Mouse (Mus musculus): ENCODE results near the gene Gm20388. TPM values are rescaled to one million over a fixed set of nuclear protein-coding genes. Genes with fewer than 3 reads are reported as not detected.

The Gm20388 gene
- polyA plus RNA-seq, 1 experiment from 2014 or later = not detected

DNA sequence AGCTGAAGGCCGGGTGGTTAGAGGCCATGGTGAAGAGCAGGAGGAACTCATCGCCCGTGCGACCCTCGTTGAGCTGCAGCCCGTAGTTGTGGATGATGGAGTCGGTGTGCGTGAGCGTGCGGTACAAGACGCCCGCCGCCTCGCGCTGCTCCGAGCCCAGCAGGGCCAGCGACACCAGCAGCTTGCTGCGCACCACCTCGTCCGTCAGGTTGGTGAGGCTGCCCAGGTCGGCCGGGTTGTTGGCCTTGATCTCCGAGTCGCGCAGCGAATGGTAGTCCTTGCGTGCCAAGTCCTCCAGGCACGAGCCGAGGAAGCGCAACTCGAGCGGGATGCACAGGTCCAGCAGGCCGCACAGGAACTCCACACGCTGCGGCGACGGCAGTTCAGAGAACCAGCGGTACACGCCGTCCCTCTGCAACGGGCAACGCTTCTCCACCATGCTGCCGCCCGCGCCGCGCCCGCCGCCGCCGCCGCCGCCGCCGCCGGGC lies 1741.3 kb downstream of the Gm20388 start:
- 0 out of 2 replicates have a peak overlapping the region, but pooled peaks have one; percentile 9 for H3K27ac ChIP-seq (ENCODE audit: low read depth, low read length)
- H3K4me2 ChIP-seq = peak overlapping the region; percentile 99
- no peaks in the 10 kb centered on the region for H3K36me3 ChIP-seq (ENCODE audit: control insufficient read depth, insufficient read depth, low read length)
- no peaks in the 10 kb centered on the region for H3K27me3 ChIP-seq (ENCODE audit: control insufficient read depth, insufficient read depth, low read length)
- H3K4me3 ChIP-seq (ENCODE audit: low read depth, low read length) = peak overlapping the region; percentile 90
- no peak for ATAC-seq (ENCODE audit: low FRiP score)
- peak; percentile 95 for DNase-seq (ENCODE audit: low spot score, missing footprints)
- no peaks in the 10 kb centered on the region for H3K9me3 ChIP-seq (ENCODE audit: control insufficient read depth, low read length)
- peak overlapping the region; percentile 84 for H3K9ac ChIP-seq (ENCODE audit: low read length)
- WGBS = under 1% methylated on average over 50 of the region's 56 CpGs
- H3K4me1 ChIP-seq (ENCODE audit: control insufficient read depth, insufficient read depth, low read length) = peaks cover 41% of the 10 kb centered on the region

GRCm38 (mm10) chr8:121652774-121653323 lies 1742.2 kb downstream of the Gm20388 start, which contains the start of gene Zcchc14:
Zcchc14 (minus strand) TSS chr8:121652901.
- peak within 1 kb of the TSS; percentile 90 for H3K4me3 ChIP-seq (ENCODE audit: low read depth, low read length)
- H3K27me3 ChIP-seq (ENCODE audit: control insufficient read depth, insufficient read depth, low read length) = no peaks in the 10 kb centered on the region
- ATAC-seq (ENCODE audit: low FRiP score) (peak; percentile 98), DNase-seq (ENCODE audit: low spot score, missing footprints) (peak; percentile 99)
- peaks cover 37% of the 10 kb centered on the region for H3K4me1 ChIP-seq (ENCODE audit: control insufficient read depth, insufficient read depth, low read length)
- H3K36me3 ChIP-seq (ENCODE audit: control insufficient read depth, insufficient read depth, low read length) = no peaks in the 10 kb centered on the region
- no peaks in the 10 kb centered on the region for H3K9me3 ChIP-seq (ENCODE audit: control insufficient read depth, low read length)
- H3K9ac ChIP-seq (ENCODE audit: low read length) = peak within 1 kb of the TSS; percentile 87
- WGBS = 0% methylated on average over 64 of the region's 67 CpGs
- peak within 1 kb of the TSS; percentile 92 for H3K27ac ChIP-seq (ENCODE audit: low read depth, low read length)
- peak within 1 kb of the TSS; percentile 99 for H3K4me2 ChIP-seq

DNA sequence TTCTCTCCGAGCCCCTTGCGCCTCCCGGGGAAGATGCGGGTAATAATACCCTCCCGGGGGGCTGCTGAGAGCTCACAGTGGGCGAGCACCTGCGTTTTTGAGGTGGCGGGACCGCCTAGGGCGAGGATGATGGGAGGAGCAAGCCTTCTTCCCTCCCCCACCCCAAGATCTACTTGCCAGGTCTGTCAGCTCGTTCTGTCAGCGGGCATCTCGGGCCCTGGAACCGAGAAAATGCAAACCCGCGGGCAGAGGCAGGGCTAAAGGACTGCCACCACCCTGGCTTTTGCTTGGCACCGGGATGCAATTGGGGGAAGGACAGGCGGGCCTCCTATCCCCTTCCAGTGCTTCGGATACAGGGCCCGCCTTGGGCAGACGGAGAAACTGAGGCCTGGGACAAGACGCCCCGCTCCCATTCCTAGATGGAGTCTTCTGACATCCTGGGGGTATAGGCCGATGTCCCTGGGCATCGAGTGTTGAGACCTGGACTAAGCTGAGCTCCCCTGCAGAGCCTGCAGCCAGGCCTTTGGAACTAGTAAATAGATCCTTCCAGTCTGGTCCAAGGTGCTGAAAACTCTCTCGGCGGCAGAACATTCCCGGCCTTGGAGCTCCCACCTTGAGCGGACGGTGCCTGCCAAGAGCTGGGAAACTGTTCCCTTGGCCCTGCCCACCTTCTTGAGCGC lies 1742.8 kb downstream of the Gm20388 start:
- DNase-seq (ENCODE audit: low spot score, missing footprints) = no peak
- Histone ChIP-seq H3K27me3 (ENCODE audit: control insufficient read depth, insufficient read depth, low read length) (no peaks in the 10 kb centered on the region), H3K36me3 (ENCODE audit: control insufficient read depth, insufficient read depth, low read length) (no peaks in the 10 kb centered on the region), H3K4me2 (peak overlapping the region; percentile 84), H3K9ac (ENCODE audit: low read length) (peak overlapping the region; percentile 74), H3K9me3 (ENCODE audit: control insufficient read depth, low read length) (no peaks in the 10 kb centered on the region), H3K27ac (ENCODE audit: low read depth, low read length) (peak overlapping the region; percentile 92), H3K4me3 (ENCODE audit: low read depth, low read length) (peak overlapping the region; percentile 46), H3K4me1 (ENCODE audit: control insufficient read depth, insufficient read depth, low read length) (peaks cover 35% of the 10 kb centered on the region)
- 2% methylated on average over 31 of the region's 31 CpGs for WGBS
- no peak for ATAC-seq (ENCODE audit: low FRiP score)

GRCm38 (mm10) chr8:121654131-121654530 lies 1743.5 kb downstream of the Gm20388 start:
- Histone ChIP-seq H3K27me3 (ENCODE audit: control insufficient read depth, insufficient read depth, low read length) (no peaks in the 10 kb centered on the region), H3K4me1 (ENCODE audit: control insufficient read depth, insufficient read depth, low read length) (peaks cover 33% of the 10 kb centered on the region), H3K9me3 (ENCODE audit: control insufficient read depth, low read length) (no peaks in the 10 kb centered on the region), H3K4me3 (ENCODE audit: low read depth, low read length) (peak overlapping the region; percentile 46), H3K27ac (ENCODE audit: low read depth, low read length) (no peak overlapping the region), H3K36me3 (ENCODE audit: control insufficient read depth, insufficient read depth, low read length) (no peaks in the 10 kb centered on the region), H3K4me2 (peak overlapping the region; percentile 84), H3K9ac (ENCODE audit: low read length) (peak overlapping the region; percentile 74)
- 78% methylated on average over 4 of the region's 4 CpGs for WGBS
- ATAC-seq (ENCODE audit: low FRiP score) (no peak), DNase-seq (ENCODE audit: low spot score, missing footprints) (no peak)

- Histone ChIP-seq H3K4me1 (ENCODE audit: control insufficient read depth, insufficient read depth, low read length) (peaks cover 25% of the 10 kb centered on the region), H3K36me3 (ENCODE audit: control insufficient read depth, insufficient read depth, low read length) (no peaks in the 10 kb centered on the region), H3K9ac (ENCODE audit: low read length) (no peak overlapping the region), H3K9me3 (ENCODE audit: control insufficient read depth, low read length) (no peaks in the 10 kb centered on the region), H3K4me2 (no peak overlapping the region), H3K4me3 (ENCODE audit: low read depth, low read length) (no peak overlapping the region), H3K27ac (ENCODE audit: low read depth, low read length) (no peak overlapping the region), H3K27me3 (ENCODE audit: control insufficient read depth, insufficient read depth, low read length) (no peaks in the 10 kb centered on the region)
- 76% methylated on average over 14 of the region's 14 CpGs for WGBS
- no peak for DNase-seq (ENCODE audit: low spot score, missing footprints)
- ATAC-seq (ENCODE audit: low FRiP score) = no peak
Measured at GRCm38 (mm10) chr8:121654966-121655494, 1744.4 kb downstream of the Gm20388 start.

- Histone ChIP-seq H3K36me3 (ENCODE audit: control insufficient read depth, insufficient read depth, low read length) (no peaks in the 10 kb centered on the region), H3K27me3 (ENCODE audit: control insufficient read depth, insufficient read depth, low read length) (no peaks in the 10 kb centered on the region), H3K9ac (ENCODE audit: low read length) (no peak overlapping the region), H3K4me2 (no peak overlapping the region), H3K9me3 (ENCODE audit: control insufficient read depth, low read length) (no peaks in the 10 kb centered on the region), H3K4me3 (ENCODE audit: low read depth, low read length) (no peak overlapping the region), H3K4me1 (ENCODE audit: control insufficient read depth, insufficient read depth, low read length) (peaks cover 7% of the 10 kb centered on the region; the same call in 1 of the 2 replicates), H3K27ac (ENCODE audit: low read depth, low read length) (no peak overlapping the region)
- no peak for ATAC-seq (ENCODE audit: low FRiP score)
- WGBS = 85% methylated on average over 15 of the region's 15 CpGs
- no peak for DNase-seq (ENCODE audit: low spot score, missing footprints)
Measured at GRCm38 (mm10) chr8:121660602-121661001, 1750.0 kb downstream of the Gm20388 start.

DNA sequence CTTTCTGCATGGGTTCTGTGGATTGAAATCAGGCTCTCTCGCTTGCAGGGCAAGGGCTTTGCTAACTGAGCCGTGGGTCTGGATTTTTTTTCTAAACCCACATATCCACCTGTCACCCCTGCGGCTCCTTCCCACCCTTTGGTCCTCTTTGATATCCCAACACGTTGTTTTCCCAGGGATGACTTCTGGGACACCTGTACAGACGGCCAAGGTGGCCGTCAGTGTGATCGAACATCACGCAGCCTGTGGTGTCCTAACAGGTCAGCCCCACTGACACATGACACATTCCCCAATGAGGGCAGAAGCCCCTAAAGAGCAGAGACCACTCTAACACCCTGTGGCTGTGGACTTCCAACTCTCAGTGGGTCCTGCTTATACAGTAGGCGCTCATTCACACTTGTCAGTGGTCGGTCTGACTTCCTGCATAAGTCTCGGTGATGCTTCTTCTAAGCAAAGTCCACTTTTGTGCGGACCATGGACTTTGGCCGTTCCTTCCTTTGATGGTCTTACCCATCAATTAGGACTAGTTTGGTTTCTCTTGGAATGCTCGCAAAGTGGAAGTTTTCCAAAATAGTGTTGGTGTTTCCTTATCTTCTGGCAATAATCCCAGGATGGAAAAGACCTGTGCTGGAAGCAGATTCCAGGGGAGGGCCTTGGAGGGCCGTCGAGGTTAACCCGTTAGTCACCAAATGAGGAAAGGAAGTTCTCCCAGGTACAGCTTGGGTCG lies 1751.2 kb downstream of the Gm20388 start:
- no peak overlapping the region for H3K4me2 ChIP-seq
- no peak for DNase-seq (ENCODE audit: low spot score, missing footprints)
- 87% methylated on average over 18 of the region's 18 CpGs for WGBS
- no peak for ATAC-seq (ENCODE audit: low FRiP score)
- no peaks in the 10 kb centered on the region for H3K27me3 ChIP-seq (ENCODE audit: control insufficient read depth, insufficient read depth, low read length)
- no peaks in the 10 kb centered on the region for H3K36me3 ChIP-seq (ENCODE audit: control insufficient read depth, insufficient read depth, low read length)
- H3K4me3 ChIP-seq (ENCODE audit: low read depth, low read length) = no peak overlapping the region
- H3K27ac ChIP-seq (ENCODE audit: low read depth, low read length) = no peak overlapping the region
- H3K9me3 ChIP-seq (ENCODE audit: control insufficient read depth, low read length) = no peaks in the 10 kb centered on the region
- no peak overlapping the region for H3K9ac ChIP-seq (ENCODE audit: low read length)
- peaks cover 9% of the 10 kb centered on the region; the same call in 1 of the 2 replicates for H3K4me1 ChIP-seq (ENCODE audit: control insufficient read depth, insufficient read depth, low read length)

GRCm38 (mm10) chr8:121663101-121663500 lies 1752.5 kb downstream of the Gm20388 start:
- WGBS = 95% methylated on average over 12 of the region's 12 CpGs
- H3K36me3 ChIP-seq (ENCODE audit: control insufficient read depth, insufficient read depth, low read length) = no peaks in the 10 kb centered on the region
- H3K4me1 ChIP-seq (ENCODE audit: control insufficient read depth, insufficient read depth, low read length) = peaks cover 9% of the 10 kb centered on the region; the same call in 1 of the 2 replicates
- DNase-seq (ENCODE audit: low spot score, missing footprints) (no peak), ATAC-seq (ENCODE audit: low FRiP score) (no peak)
- H3K27ac ChIP-seq (ENCODE audit: low read depth, low read length) = no peak overlapping the region
- H3K4me3 ChIP-seq (ENCODE audit: low read depth, low read length) = no peak overlapping the region
- no peaks in the 10 kb centered on the region for H3K27me3 ChIP-seq (ENCODE audit: control insufficient read depth, insufficient read depth, low read length)
- H3K9ac ChIP-seq (ENCODE audit: low read length) = no peak overlapping the region
- no peak overlapping the region for H3K4me2 ChIP-seq
- no peaks in the 10 kb centered on the region for H3K9me3 ChIP-seq (ENCODE audit: control insufficient read depth, low read length)

Data from midbrain, embryonic 11.5 days (tissue).